Mouse (Mus musculus) liver, postnatal 0 days (tissue): Measurements from ENCODE around the gene Ezr.

Source experiments
- CTCF ChIP-seq: sonication (generic); IDR thresholded peaks from 2 replicates; pipeline ENCODE4 v1.5.1; 2016; ENCODE audit warnings: antibody characterized with exemption, low read depth
- EP300 ChIP-seq: IDR thresholded peaks from 2 replicates; pipeline ENCODE4 v1.6.1; 2016; ENCODE audit warnings: antibody characterized with exemption, low read depth, mild to moderate bottlenecking

- TF ChIP-seq CTCF, result no peak
- TF ChIP-seq EP300, result no peak
Observed at GRCm38 (mm10) chr17:6764730-6765129, 17.9 kb downstream of the Ezr start.
